Mouse (Mus musculus) lung, postnatal 25 days (tissue): Measurements from ENCODE around the gene Kap.
"Not testable (repeated sequence)": the region's sequence is repeated elsewhere in the genome, so short reads cannot be mapped to it uniquely, and the experiment has no call there.

Source experiments
- DNase-seq: peaks from one replicate; pipeline ENCODE4 v3.0.0; 2022; ENCODE audit warnings: low spot score

Kap gene

DNA sequence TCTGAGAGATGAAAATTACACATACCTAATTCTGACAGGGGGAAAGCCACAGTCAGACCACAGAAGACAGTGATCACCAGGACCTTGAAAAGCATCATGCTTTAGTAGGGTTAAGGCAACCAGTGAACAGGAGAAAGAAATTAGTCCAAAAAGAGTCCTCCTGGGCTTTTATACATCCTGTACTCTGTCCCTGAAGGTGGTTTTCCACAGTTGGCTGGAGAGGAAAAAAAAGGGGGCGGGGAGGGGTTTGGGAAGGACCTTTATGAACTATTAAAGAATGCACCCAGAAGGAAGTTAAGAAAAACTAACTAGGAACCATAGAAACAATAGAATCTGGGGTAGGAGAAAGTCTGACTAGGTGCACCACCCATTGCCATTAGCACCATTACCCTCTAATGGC, at the start of gene Kap:
Gene Kap, minus strand, starts transcription at position 237 of the 400 bp plus-strand sequence.
- no peak for DNase-seq

DNA sequence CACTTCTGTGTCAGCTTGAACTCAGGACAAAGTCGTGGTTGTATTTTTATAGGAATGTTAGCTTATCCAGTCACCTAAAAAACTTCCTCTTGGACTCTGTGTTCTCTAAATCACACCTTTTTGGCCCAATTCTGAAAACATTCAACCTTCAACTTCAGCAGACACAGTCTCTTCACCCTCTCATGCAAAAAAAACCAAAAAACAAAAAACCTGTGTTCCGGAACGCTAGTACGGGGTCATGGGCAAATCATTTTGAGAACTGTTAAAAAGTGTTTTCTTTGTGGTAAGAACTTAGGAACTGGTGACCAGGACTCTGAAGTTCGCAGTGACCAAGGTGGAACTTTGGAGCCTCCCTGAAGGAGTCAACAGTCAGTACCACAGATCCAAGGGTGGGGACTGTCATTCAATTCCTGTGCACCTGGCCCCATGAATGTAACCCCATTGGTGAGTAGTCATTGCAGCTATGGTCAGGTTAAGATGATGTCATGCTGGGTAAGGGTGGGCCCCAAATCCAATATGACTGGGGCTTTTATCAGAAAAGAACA, 32.4 kb upstream of the Kap start:
- no peak for DNase-seq

DNA sequence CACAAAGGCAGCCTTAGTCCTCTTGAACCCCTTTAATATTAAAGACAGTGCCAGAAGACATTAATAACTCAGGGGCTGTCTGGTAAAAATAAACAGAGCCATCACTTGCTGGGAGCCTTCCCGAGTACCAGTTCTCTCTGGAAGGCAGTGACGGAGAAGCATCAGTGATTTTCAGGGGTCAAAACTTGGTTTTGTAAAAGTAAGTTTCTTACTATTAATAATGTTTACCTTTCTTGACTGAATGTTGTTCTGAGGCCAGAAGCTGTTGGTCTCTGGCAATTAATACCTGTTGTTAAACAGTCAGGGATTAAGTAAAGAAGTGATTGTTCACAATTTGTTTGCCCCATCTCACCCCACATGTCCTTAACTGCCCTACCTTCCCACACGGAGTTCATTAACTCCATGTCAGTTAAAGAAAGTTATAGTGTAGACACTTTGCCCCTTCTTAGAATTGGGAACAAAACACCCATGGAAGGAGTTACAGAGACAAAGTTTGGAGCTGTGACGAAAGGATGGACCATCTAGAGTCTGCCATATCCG, 30.0 kb upstream of the Kap start:
- no peak for DNase-seq

- peak; percentile 16 for DNase-seq
Observed at GRCm38 (mm10) chr6:133875906-133876462, 22.4 kb upstream of the Kap start.

DNA sequence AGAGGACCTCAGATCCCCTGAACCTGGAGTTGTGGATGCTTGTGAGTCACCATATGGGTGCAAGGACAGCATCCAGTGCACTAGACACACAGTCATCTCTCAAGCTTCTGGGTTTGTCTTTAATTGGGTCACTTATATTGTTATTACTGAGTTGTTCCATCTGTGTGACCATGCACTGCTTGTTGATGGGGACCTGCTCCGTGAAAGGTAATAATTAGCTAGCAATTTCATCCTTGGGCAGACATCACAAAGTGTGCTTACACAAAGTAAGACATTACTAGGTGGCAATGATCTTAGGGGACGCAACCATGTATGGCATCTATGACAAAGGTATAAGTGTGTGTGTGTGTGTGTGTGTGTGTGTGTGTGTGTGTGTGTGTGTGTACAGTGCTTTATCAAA, 19.1 kb upstream of the Kap start:
- DNase-seq, result no peak

DNA sequence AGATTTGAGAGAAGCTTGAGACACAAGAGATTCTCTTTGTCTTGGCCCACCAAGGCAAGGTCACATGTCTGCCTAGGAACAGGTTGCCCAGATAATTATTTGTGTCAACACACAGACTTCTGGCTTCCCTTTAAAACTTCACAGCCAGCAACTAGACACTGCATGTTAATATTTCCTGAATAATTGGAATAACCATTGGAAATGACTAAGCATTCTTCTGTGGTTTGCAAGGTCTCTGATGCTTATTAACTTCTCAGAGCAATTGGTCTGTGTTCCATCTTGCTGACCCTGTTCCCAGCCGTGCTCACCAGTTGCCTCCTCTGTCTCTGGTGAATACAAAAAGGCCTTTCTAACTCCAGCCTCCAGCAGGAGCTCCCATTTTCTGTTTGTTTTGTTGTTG, 17.6 kb upstream of the Kap start:
- no peak for DNase-seq

- DNase-seq, result no peak
Observed at GRCm38 (mm10) chr6:133868381-133868780, 14.8 kb upstream of the Kap start.

DNA sequence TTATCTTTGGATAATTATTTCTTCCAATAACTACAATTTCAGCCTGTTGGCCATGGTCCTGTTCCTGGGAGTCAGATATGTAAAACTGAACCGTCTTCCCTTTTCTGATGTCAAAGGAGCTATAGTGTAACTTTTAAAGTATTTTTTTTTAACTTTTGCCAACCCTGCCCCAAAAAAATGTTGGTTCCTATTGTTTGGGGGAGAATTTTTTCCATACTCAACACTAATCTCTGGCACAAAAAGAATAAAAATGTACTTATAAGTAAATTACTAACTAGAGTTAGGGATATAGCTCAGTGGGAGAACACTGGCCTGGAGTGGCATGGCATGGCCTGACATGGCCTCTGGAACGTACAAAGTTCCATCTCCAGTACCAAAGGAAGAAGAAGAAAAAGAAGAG, 2.3 kb upstream of the Kap start:
- no peak for DNase-seq

GRCm38 (mm10) chr6:133849359-133849758, 4.2 kb downstream of the Kap start:
- DNase-seq, result no peak

DNA sequence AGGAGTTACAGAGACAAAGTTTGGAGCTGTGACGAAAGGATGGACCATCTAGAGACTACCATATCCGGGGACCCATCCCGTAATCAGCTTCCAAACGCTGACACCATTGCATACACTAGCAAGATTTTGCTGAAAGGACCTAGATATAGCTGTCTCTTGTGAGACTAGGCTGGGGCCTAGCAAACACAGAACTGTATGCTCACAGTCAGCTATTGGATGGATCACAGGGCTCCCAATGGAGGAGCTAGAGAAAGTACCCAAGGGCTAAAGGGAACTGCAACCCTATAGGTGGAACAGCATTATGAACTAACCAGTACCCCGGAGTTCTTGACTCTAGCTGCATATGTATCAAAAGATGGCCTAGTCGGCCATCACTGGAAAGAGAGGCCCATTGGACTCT, 4.7 kb downstream of the Kap start:
- not testable (repeated sequence) for DNase-seq

- DNase-seq, result not testable (repeated sequence)
Observed at GRCm38 (mm10) chr6:133838296-133838995, 15.1 kb downstream of the Kap start.

- no peak for DNase-seq
Observed at GRCm38 (mm10) chr6:133812342-133812741, 41.2 kb downstream of the Kap start.
